Mouse (Mus musculus): ENCODE data around the gene U2af1l4.

DNA sequence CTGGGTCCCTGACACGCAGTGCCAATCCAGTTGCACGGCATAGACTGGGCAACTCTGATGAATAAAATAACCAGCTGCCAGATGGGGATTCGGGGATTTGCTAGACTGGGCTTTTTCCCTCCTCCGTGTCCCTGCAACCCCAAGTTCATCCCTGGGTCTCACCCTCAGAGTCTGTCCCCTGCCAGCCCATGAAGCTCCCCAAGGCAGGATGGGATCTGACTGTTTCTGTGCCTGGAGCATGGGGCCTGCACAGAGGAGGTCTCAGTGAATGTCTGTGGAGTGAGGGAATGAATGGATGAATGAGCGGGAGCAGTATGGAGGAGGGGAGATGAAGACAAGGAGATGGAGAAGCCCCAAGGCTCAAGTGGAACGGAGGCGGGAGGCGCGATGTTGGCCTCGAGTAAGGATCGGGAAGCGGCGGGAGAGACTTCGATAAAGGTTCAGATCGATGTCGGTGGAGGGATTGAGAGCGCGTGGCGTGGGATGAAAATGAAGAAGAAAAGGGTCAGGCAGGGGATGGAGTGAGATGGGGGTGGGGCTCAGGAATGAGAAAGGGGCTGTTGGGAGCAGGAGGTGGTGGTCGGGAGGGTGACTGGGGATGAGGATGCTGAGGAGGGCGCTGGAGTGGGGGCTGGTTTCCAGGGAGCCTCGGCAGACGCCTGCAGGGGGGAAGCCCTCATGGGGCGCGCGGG lies 29.0 kb upstream of the U2af1l4 start:
- TF ChIP-seq POLR2A (IDR thresholded peaks at IDR 0.05; ENCODE audit: extremely low read depth, insufficient read depth, low read length), result peak; percentile 15; the same call in 1 of the 2 replicates
- TF ChIP-seq CTCF (IDR thresholded peaks at IDR 0.05; ENCODE audit: extremely low read depth, insufficient read depth, low read length), result no peak

All from cortical plate, adult 2 months (tissue).